Mouse (Mus musculus): ENCODE measurements around the gene Pou3f3. TPM values are rescaled to one million over a fixed set of nuclear protein-coding genes. Genes with fewer than 3 reads are reported as not detected.

Gene Pou3f3
- polyA plus RNA-seq, 2 experiments = 0.01 TPM; not detected in 1

DNA sequence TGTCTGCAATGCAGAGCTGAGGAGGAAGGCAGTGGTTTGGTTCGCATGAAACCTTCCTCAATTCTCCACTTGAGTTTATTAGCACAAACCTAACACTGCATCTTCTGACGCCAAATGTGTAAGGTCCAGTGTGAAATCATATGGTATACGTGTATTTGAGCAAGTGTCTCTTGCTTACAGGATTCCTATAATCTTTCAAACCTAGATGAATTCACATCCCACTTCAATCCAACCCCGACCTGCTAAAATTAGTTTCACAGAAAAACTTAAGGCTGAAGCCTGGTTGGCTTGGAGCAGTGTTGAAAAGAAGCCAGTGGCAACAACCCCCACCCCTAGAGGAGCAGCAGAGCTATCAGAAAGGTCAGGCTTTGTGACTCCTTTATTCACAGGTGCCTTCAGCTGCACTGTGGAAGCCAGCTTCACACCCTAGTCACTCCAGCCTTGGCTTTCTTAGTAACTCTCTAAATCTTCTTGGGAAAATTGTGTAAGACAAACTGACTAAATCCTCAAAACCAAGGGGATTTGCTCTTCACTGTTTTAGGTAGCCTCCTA is 5.5 kb upstream of the Pou3f3 start:
- peaks cover 95% of the 10 kb centered on the region for H3K27me3 ChIP-seq (ENCODE audit: control insufficient read depth, insufficient read depth, low read length)

DNA sequence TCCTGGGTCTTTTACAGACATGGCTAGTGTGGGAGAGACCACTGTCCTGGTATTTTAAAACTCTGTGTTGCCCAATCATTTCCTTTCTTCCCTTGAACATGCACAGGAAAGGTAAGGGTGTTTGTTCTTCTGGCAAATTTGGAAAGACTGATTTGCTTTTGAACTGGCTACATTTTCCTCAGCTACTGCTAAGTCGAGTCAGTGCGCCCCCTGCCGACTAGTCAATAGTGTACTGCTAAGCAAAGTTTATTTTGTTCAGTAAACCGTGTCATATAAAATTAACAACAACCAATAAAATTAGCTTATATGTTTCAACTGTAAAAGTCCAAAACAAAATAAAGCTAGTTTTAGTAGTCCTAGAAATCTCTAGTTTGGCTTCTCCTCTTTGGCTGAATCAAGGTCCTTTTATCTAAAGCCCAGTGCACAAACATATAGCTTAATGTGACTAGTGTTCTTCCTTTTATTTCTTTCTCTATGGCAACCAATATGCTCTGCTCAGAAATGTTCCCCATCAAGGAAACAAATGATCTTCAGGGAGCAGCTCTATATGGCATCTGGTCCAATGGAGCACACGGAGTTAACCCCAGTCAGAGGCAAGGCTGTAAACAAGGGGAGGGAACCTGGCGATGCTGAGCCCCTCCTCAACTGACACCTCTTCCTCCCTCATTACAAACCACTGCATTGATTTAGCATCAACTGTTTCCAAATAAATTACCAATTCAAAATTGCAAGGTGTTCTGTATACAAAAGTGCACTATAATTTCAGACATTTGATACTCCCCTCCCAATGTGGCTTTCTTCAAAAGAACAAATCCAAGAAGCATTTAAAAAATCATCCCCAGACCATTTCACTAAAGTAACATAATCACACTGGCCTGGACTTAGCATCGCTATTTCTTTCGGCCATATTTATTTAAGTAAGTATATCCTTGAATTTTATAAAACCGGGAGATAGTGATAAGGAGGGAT is 4.1 kb upstream of the Pou3f3 start:
- no peak overlapping the region for H3K4me3 ChIP-seq (ENCODE audit: insufficient read depth in 1 of 2, low read depth in 2 of 2, low read length in 2 of 2)
- ATAC-seq (ENCODE audit: insufficient read depth) (no peak), DNase-seq (ENCODE audit: low read depth in 3 of 3, low spot score in 3 of 3) (peak in 1 of 3 experiments; percentile 7)
- peak; percentile 44; the same call in 1 of the 2 replicates for TF ChIP-seq CTCF (IDR thresholded peaks at IDR 0.05; ENCODE audit: low read depth)
- no peak for TF ChIP-seq EP300 (IDR thresholded peaks at IDR 0.05; ENCODE audit: low read depth)
- no peaks in the 10 kb centered on the region for H3K9me3 ChIP-seq (ENCODE audit: control insufficient read depth, low read length)
- H3K4me1 ChIP-seq (replicated peaks; ENCODE audit: control insufficient read depth in 2 of 2, insufficient read depth in 2 of 2, low read length in 1 of 2) = no peaks in the 10 kb centered on the region
- no peak overlapping the region for H3K9ac ChIP-seq (replicated peaks)
- no peaks in the 10 kb centered on the region for H3K36me3 ChIP-seq (replicated peaks; ENCODE audit: control insufficient read depth, insufficient read depth, low read depth)
- no peak overlapping the region for H3K4me2 ChIP-seq (ENCODE audit: low read depth)
- no peak overlapping the region for H3K27ac ChIP-seq
- WGBS (ENCODE audit: insufficient replicate concordance) = 3% methylated on average over 9 of the region's 9 CpGs
- H3K27me3 ChIP-seq (ENCODE audit: control insufficient read depth, insufficient read depth, low read length) = peaks cover 95% of the 10 kb centered on the region

More for the DNA sequence above, 5.5 kb upstream of the Pou3f3 start:
- Histone ChIP-seq H3K4me2 (ENCODE audit: low read depth) (no peak overlapping the region), H3K4me3 (ENCODE audit: insufficient read depth in 1 of 2, low read depth in 2 of 2, low read length in 2 of 2) (no peak overlapping the region), H3K27ac (no peak overlapping the region), H3K36me3 (replicated peaks; ENCODE audit: control insufficient read depth, insufficient read depth, low read depth) (no peaks in the 10 kb centered on the region), H3K9ac (replicated peaks) (no peak overlapping the region), H3K4me1 (replicated peaks; ENCODE audit: control insufficient read depth in 2 of 2, insufficient read depth in 2 of 2, low read length in 1 of 2) (no peaks in the 10 kb centered on the region), H3K9me3 (ENCODE audit: control insufficient read depth, low read length) (no peaks in the 10 kb centered on the region)
- DNase-seq (ENCODE audit: low read depth in 3 of 3, low spot score in 3 of 3) (no peak), ATAC-seq (ENCODE audit: insufficient read depth) (no peak)
- WGBS (ENCODE audit: insufficient replicate concordance) = 5% methylated on average over 4 of the region's 4 CpGs
- no peak for TF ChIP-seq EP300 (IDR thresholded peaks at IDR 0.05; ENCODE audit: low read depth)
- TF ChIP-seq CTCF (IDR thresholded peaks at IDR 0.05; ENCODE audit: low read depth) = no peak

DNA sequence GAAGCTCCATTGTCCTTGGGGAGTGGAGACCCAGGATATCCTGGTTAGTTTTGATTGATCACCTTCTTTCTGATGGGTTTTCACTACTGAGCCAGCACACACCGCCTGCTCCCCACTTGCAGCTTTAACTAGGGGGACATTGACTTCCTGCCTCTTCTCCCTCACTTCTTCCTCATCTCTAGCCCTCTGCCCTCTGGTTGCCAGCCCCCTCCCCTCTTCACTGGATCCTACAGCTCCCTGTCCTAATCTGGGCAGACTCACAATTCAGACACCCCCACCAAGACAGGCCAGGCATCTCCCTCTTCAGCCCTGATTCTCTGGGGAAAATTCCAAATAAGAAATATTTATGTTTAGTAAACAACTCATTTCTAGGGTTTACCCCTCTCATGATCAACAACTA is 3.3 kb upstream of the Pou3f3 start:
- H3K9ac ChIP-seq (replicated peaks) = no peak overlapping the region
- TF ChIP-seq EP300 (IDR thresholded peaks at IDR 0.05; ENCODE audit: low read depth) (no peak), CTCF (IDR thresholded peaks at IDR 0.05; ENCODE audit: low read depth) (no peak)
- H3K36me3 ChIP-seq (replicated peaks; ENCODE audit: control insufficient read depth, insufficient read depth, low read depth) = no peaks in the 10 kb centered on the region
- WGBS (ENCODE audit: insufficient replicate concordance) = 0% methylated on average over 1 of the region's 1 CpGs
- DNase-seq (ENCODE audit: low read depth in 3 of 3, low spot score in 3 of 3) (no peak), ATAC-seq (ENCODE audit: insufficient read depth) (no peak)
- peaks cover 95% of the 10 kb centered on the region for H3K27me3 ChIP-seq (ENCODE audit: control insufficient read depth, insufficient read depth, low read length)
- H3K4me2 ChIP-seq (ENCODE audit: low read depth) = no peak overlapping the region
- H3K4me1 ChIP-seq (replicated peaks; ENCODE audit: control insufficient read depth in 2 of 2, insufficient read depth in 2 of 2, low read length in 1 of 2) = no peaks in the 10 kb centered on the region
- H3K27ac ChIP-seq = no peak overlapping the region
- H3K4me3 ChIP-seq (ENCODE audit: insufficient read depth in 1 of 2, low read depth in 2 of 2, low read length in 2 of 2) = no peak overlapping the region
- H3K9me3 ChIP-seq (ENCODE audit: control insufficient read depth, low read length) = no peaks in the 10 kb centered on the region

DNA sequence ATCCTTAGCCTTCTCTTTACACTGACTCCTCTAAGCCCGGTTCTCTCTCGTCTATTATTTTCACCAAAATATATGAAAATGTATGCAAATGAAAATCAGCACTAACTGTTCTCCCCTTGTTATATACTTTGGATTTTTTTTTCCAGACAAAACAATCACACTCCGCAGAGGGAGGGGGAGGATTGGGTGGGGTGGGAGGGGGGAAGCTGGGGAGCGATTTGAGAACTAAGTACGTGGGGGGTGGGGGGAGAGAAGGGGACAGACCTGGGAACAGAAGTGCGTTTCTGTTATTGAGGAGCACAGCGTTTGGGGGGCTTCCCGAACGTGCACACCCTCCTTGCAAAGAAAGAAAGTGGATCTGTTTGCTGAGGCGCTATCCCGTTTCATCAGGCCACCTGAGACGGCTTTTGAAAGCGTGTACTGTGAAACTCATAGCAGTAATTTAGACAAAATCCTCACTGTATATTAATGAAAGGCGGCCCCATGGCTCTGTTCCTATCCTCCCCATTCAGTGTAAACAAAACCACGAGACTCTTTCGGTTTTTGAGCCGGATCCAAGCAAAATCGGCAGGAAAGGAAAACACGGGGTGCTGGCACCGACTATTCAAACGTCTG is 2.4 kb upstream of the Pou3f3 start:
- TF ChIP-seq EP300 (IDR thresholded peaks at IDR 0.05; ENCODE audit: low read depth) (no peak), CTCF (IDR thresholded peaks at IDR 0.05; ENCODE audit: low read depth) (no peak)
- H3K9me3 ChIP-seq (ENCODE audit: control insufficient read depth, low read length) = no peaks in the 10 kb centered on the region
- no peak overlapping the region for H3K27ac ChIP-seq
- H3K27me3 ChIP-seq (ENCODE audit: control insufficient read depth, insufficient read depth, low read length) = peaks cover 95% of the 10 kb centered on the region
- H3K4me1 ChIP-seq (replicated peaks; ENCODE audit: control insufficient read depth in 2 of 2, insufficient read depth in 2 of 2, low read length in 1 of 2) = no peaks in the 10 kb centered on the region
- H3K4me3 ChIP-seq (ENCODE audit: insufficient read depth in 1 of 2, low read depth in 2 of 2, low read length in 2 of 2) = no peak overlapping the region
- no peak overlapping the region for H3K9ac ChIP-seq (replicated peaks)
- WGBS (ENCODE audit: insufficient replicate concordance) = 1% methylated on average over 21 of the region's 21 CpGs
- H3K36me3 ChIP-seq (replicated peaks; ENCODE audit: control insufficient read depth, insufficient read depth, low read depth) = no peaks in the 10 kb centered on the region
- ATAC-seq (ENCODE audit: insufficient read depth) (no peak), DNase-seq (ENCODE audit: low read depth in 3 of 3, low spot score in 3 of 3) (no peak)
- H3K4me2 ChIP-seq (ENCODE audit: low read depth) = no peak overlapping the region; the same call in 1 of the 2 replicates

DNA sequence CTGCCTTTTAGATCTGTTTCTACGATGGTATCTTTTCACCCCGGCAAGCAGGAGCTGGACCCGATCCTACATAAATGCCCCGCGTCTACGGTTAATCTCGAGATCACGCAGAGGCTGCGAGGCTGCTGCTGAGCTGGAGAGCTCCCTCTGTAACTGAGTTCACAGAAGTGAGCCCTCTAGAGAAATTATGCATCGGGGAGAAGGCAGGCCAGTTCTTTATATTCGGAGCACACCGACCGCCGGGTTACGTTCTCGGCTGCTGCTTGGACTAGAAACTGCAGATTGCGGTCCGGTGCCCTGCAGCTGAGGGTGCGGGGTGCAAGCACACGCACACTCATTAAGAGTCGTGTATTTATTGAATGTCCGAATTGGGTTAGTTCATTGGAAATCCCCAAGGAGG is 1.7 kb upstream of the Pou3f3 start:
- WGBS (ENCODE audit: insufficient replicate concordance) = under 1% methylated on average over 22 of the region's 22 CpGs
- no peak for DNase-seq (ENCODE audit: low read depth in 3 of 3, low spot score in 3 of 3)
- peak overlapping the region; percentile 36 for H3K4me2 ChIP-seq (ENCODE audit: low read depth)
- no peaks in the 10 kb centered on the region for H3K36me3 ChIP-seq (replicated peaks; ENCODE audit: control insufficient read depth, insufficient read depth, low read depth)
- peaks cover 95% of the 10 kb centered on the region for H3K27me3 ChIP-seq (ENCODE audit: control insufficient read depth, insufficient read depth, low read length)
- no peak for ATAC-seq (ENCODE audit: insufficient read depth)
- H3K9ac ChIP-seq (replicated peaks) = no peak overlapping the region
- no peaks in the 10 kb centered on the region for H3K9me3 ChIP-seq (ENCODE audit: control insufficient read depth, low read length)
- TF ChIP-seq EP300 (IDR thresholded peaks at IDR 0.05; ENCODE audit: low read depth) (no peak), CTCF (IDR thresholded peaks at IDR 0.05; ENCODE audit: low read depth) (no peak)
- 0 out of 4 replicates have a peak overlapping the region, but pooled peaks of 1 of the 2 experiments have one; percentile 8 for H3K4me3 ChIP-seq (ENCODE audit: insufficient read depth in 1 of 2, low read depth in 2 of 2, low read length in 2 of 2)
- no peak overlapping the region for H3K27ac ChIP-seq
- no peaks in the 10 kb centered on the region for H3K4me1 ChIP-seq (replicated peaks; ENCODE audit: control insufficient read depth in 2 of 2, insufficient read depth in 2 of 2, low read length in 1 of 2)

All from liver, embryonic 14.5 days (tissue).